Mouse (Mus musculus) testis, adult 2 months (tissue): ENCODE data around the gene Rps9.

ENCODE experiments used
- CTCF ChIP-seq: fragments of 200-500 bp; IDR thresholded peaks from 2 replicates; pipeline ENCODE4 v1.5.1; 2012; ENCODE audit warnings: low read depth, mild to moderate bottlenecking, inconsistent platforms, low read length, moderate library complexity; ENCODE audit not compliant: control insufficient read depth, insufficient read depth, insufficient replicate concordance
- POLR2A ChIP-seq: fragments of 200-500 bp; IDR thresholded peaks from 2 replicates; pipeline ENCODE4 v1.6.1; 2012; ENCODE audit warnings: low read depth, mild to moderate bottlenecking, inconsistent platforms, low read length, moderate library complexity; ENCODE audit not compliant: control insufficient read depth

DNA sequence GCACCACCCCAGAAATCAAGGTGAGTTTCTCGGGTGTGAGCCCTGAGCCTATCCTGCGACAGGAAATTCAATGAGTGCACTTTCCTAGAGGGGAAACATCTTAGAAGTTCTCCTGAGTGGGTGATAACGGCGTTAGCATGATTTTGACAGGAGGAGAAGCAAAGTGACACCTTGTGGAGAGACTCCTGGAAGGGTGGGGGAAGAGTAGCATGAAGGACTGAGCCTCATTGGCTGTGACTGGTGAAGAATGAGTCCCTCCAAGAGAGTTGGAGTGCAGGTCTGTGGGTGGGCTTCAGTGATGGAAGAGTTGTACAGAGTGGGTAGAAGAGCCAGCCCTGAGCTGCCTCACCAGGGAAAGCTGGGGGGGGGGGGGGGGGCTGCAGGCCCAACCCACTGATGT lies 46.8 kb upstream of the Rps9 start:
- no peak for TF ChIP-seq POLR2A
- TF ChIP-seq CTCF: no peak
